Mouse (Mus musculus) embryonic fibroblast, embryonic 13.5 days (primary cell): ENCODE data around the gene Ubr1.

ENCODE experiments used
- CTCF ChIP-seq: IDR thresholded peaks from 2 replicates; pipeline ENCODE4 v1.5.1; 2011; ENCODE audit warnings: mild to moderate bottlenecking, control low read depth, low read length, moderate library complexity, borderline replicate concordance; ENCODE audit not compliant: insufficient read depth
- POLR2A ChIP-seq: IDR thresholded peaks from 2 replicates; pipeline ENCODE4 v1.6.1; 2011; ENCODE audit warnings: low read depth, mild to moderate bottlenecking, control low read depth, low read length, moderate library complexity

DNA sequence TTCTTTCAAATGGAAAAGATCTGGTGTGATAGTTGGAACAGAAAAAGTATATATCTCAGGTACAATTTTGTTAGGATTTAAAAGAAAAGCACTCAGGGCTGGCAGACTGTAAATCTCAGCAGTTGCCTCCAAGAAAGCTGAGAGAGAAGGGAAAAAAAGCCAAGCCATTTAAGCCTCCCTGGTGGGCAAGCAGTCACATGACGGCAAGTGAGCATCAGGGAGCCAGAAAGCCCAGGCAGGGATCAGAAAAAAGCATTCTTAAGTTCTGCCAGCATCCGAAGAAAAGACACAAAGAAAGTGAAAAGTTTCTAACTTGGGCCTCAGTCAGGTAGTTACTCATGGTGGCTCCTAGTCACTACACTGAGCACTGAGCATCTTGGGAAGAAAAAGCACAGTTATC is 13.1 kb upstream of the Ubr1 start:
- TF ChIP-seq CTCF = no peak
- TF ChIP-seq POLR2A = no peak
